Mouse (Mus musculus) CH12F3 (cell line): ENCODE results near the gene Nup85.

ENCODE experiments used
- in situ Hi-C: fragments of 300-500 bp; cut with MboI; formaldehyde crosslinking; loops from 2 replicates; pipeline ENCODE4 v1.14.3; 2020; ENCODE audit warnings: low sequenced_read_pairs

Gene Nup85

GRCm38 (mm10) chr11:115630532-115631504 is 66.6 kb downstream of the Nup85 start:
- in situ Hi-C loops = no loop called here

GRCm38 (mm10) chr11:115631505-115631890 is 67.3 kb downstream of the Nup85 start:
- in situ Hi-C loops = no loop called here

- in situ Hi-C loops = no loop called here
Observed at GRCm38 (mm10) chr11:115632247-115632646, 68.0 kb downstream of the Nup85 start.

GRCm38 (mm10) chr11:115632862-115633261 is 68.6 kb downstream of the Nup85 start:
- in situ Hi-C loops = no loop called here
